Mouse (Mus musculus) embryonic fibroblast, embryonic 13.5 days (primary cell): ENCODE measurements around the gene AC134908.4. TPM values are rescaled to one million over a fixed set of nuclear protein-coding genes. Genes with fewer than 3 reads are reported as not detected.

Experiments
- H3K27ac ChIP-seq: 2 replicates; pipeline ENCODE4 v1.5.1; 2012; ENCODE audit warnings: low read length, control low read depth, inconsistent platforms; ENCODE audit not compliant: insufficient read depth
- H3K4me1 ChIP-seq: 2 replicates; pipeline ENCODE4 v1.6.1; 2011; ENCODE audit warnings: low read length; ENCODE audit not compliant: control insufficient read depth, insufficient read depth
- H3K4me3 ChIP-seq: 2 replicates; pipeline ENCODE4 v1.5.1; 2011; ENCODE audit warnings: mild to moderate bottlenecking, control low read depth, low read length; ENCODE audit not compliant: insufficient read depth
- CTCF ChIP-seq: IDR thresholded peaks from 2 replicates; pipeline ENCODE4 v1.5.1; 2011; ENCODE audit warnings: mild to moderate bottlenecking, control low read depth, low read length, moderate library complexity, borderline replicate concordance; ENCODE audit not compliant: insufficient read depth
- POLR2A ChIP-seq: IDR thresholded peaks from 2 replicates; pipeline ENCODE4 v1.6.1; 2011; ENCODE audit warnings: low read depth, mild to moderate bottlenecking, control low read depth, low read length, moderate library complexity
- polyA plus RNA-seq: library from polyadenylated mRNA; stranded (reverse); fragments of >200 nt; gene quantifications from 2 replicates; pipeline ENCODE4 v1.2.4, GENCODE M21; 2011; ENCODE audit warnings: low read depth; ENCODE audit not compliant: missing spikeins, insufficient read length

AC134908.4 gene
- polyA plus RNA-seq: 2.0 TPM in 1 of 2 replicates, not detected in the other

- Histone ChIP-seq H3K27ac (no peak within 1 kb of the TSS), H3K4me3 (peak within 1 kb of the TSS; percentile 76), H3K4me1 (peaks cover 7% of the 10 kb centered on the region; the same call in 1 of the 2 replicates)
- TF ChIP-seq CTCF (no peak), POLR2A (no peak)
Observed at GRCm38 (mm10) chr17:25795609-25796092, at the start of gene AC134908.4. AC134908.4 (minus strand) TSS chr17:25795659.

GRCm38 (mm10) chr17:25844396-25844901, 49.0 kb upstream of the AC134908.4 start, which contains the start of gene Rhot2:
Rhot2 (minus strand) TSS chr17:25844851.
- H3K27ac ChIP-seq: peak within 1 kb of the TSS; percentile 49
- no peak for TF ChIP-seq CTCF
- peak; percentile 82 for TF ChIP-seq POLR2A
- H3K4me1 ChIP-seq: 0 out of 2 replicates have a peak, but pooled peaks cover 6% of the 10 kb centered on the region
- peak within 1 kb of the TSS; percentile 68 for H3K4me3 ChIP-seq

DNA sequence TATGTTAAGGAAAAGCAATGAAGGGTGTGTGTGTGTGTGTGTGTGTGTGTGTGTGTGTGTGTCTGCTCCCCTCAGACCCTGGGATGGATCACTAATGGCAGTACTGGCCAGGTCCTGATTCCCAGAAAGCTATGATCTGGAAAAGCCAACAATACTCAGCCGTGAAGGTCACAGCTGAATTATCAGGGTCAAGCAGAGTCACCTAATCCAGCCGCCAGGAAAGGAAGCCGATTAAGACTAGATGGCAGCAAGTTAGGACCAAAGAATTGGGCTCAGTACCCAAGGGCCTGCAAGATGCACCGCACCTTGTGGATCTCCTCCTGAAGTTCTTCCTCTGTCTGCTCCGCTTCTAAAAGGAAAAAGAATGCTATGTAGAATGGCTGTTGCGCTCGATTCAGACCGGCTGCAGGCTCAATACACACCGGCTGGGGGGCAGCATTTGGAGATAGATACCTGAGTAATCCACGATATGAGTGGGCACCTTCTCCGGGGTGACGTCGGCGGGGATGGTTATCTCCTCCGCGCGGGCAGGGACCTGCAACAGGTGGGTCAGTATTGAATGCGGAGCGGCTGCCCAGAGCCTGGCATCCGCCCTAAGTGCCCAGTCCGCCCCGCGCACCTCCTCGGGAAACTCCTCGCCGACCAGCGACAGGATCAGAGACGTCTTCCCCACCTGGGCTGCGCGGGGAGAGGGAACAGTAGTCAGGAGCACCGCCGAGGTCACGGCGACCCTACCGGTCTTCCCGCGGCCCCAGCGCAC, 48.4 kb upstream of the AC134908.4 start:
- TF ChIP-seq CTCF (no peak), POLR2A (no peak)
- peak overlapping the region; percentile 49 for H3K27ac ChIP-seq

GRCm38 (mm10) chr17:25843122-25843521, 47.7 kb upstream of the AC134908.4 start:
- Histone ChIP-seq H3K27ac (no peak overlapping the region), H3K4me3 (peak overlapping the region; percentile 68), H3K4me1 (peaks cover 6% of the 10 kb centered on the region; the same call in 1 of the 2 replicates)
- TF ChIP-seq CTCF: no peak
- TF ChIP-seq POLR2A: no peak

More for the DNA sequence above, 48.4 kb upstream of the AC134908.4 start:
- Histone ChIP-seq H3K4me1 (peaks cover 6% of the 10 kb centered on the region; the same call in 1 of the 2 replicates), H3K4me3 (peak overlapping the region; percentile 68)

DNA sequence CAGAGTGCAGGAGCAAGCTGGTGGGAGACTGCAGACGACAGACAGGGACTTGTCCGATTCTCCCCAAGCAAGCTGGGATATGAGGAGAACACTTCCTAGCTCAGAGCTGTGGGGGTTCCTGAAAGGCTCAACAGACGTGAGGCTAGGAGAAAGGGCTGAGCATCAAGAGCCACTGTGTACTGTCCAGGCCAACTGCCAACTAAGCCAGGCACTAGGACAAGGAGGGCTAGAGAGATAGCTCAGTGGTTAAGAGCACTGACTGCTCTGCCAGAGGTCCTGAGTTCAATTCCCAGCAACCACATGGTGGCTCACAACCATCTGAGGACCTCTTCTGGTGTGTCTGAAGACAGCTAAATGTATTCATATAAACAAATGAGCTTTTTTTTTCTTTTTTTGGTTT, 47.0 kb upstream of the AC134908.4 start:
- Histone ChIP-seq H3K4me1 (peaks cover 6% of the 10 kb centered on the region; the same call in 1 of the 2 replicates), H3K27ac (no peak overlapping the region), H3K4me3 (no peak overlapping the region)
- TF ChIP-seq CTCF: no peak
- TF ChIP-seq POLR2A: no peak

DNA sequence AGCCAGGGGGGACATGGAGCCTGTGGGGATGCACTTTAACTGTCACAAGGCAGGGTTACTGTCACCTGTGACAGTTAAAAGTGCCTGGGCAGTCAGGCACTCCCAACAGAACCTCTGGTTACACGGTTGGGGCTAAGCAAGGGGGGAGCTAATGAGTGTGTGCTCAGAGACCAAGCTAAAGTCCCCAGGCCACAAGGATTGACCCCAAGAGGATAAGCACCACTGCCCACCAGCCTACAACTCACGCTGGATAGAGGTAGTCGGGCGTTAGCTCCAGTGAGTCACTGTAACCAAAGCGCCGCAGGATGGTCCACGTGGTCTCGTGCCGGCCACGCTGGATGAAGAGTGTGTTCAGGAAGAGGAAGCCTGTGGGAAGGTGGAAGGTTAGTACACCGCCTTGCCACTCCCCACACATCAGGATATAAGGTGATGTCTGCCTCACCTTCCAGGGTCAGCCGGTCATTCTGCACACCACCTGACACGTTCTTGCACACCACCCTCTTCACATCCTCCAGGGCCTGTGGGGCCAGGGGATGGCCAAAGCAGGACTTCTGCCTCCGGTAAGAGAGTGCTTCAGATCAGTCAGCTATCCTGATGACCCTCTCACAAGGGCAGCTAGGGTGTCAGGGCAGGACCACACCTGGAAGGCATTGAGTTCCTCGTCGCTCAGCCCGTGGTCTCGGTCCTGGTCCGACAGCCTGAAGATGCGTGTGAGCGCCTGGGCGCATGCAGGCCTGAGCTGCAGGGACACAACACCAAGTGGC, 45.8 kb upstream of the AC134908.4 start, which contains the start of gene Gm20683:
Gene Gm20683 (minus strand): TSS at position 647 of the 764 bp plus-strand sequence.
- Histone ChIP-seq H3K27ac (no peak within 1 kb of the TSS), H3K4me3 (no peak within 1 kb of the TSS), H3K4me1 (peaks cover 13% of the 10 kb centered on the region; the same call in 1 of the 2 replicates)
- TF ChIP-seq CTCF (no peak), POLR2A (no peak)

GRCm38 (mm10) chr17:25840519-25840918, 45.1 kb upstream of the AC134908.4 start:
- no peak overlapping the region for H3K27ac ChIP-seq
- H3K4me1 ChIP-seq: peaks cover 14% of the 10 kb centered on the region
- H3K4me3 ChIP-seq: no peak overlapping the region
- TF ChIP-seq CTCF (no peak), POLR2A (no peak)

DNA sequence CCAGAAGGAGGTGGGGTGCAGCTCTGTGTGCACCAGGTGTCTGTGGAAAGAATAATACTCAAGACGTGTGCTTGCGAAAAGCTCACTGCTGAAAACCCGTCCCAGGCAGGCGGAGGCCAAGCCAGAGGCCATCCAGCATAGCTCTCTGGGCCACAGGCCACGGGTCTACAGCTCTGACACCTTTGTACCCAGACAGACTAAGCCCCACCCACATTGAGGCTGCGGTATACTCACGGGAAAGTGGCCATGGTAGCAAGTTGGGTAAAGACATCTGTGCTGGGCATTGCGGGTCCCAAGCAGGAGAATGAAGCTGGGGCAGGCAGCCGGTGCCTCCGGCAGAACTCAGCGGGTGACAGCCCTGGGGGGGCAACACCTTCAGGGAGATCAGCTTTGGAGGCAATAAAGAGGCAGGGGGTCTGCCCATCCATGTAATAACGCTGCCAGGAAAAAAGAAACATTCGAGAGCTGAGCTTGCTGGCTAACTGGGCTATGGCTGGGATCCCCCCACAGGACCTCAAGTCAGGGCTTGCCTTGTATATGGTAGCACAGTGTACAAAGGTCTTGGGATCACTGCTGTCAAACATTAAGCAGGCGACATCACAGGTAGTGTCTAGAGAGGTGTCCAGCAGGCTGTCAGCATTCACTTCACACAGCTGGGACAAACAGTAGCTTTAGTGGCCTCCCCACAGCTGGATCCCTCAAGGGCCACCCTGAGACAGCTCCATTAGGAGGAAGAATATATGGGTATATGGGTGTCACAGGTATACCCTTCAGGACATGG, 44.2 kb upstream of the AC134908.4 start:
- no peak for TF ChIP-seq POLR2A
- no peak for TF ChIP-seq CTCF
- Histone ChIP-seq H3K4me3 (no peak overlapping the region), H3K27ac (no peak overlapping the region), H3K4me1 (peaks cover 17% of the 10 kb centered on the region)

- TF ChIP-seq CTCF (no peak), POLR2A (no peak)
- Histone ChIP-seq H3K4me3 (no peak overlapping the region), H3K4me1 (peaks cover 18% of the 10 kb centered on the region), H3K27ac (no peak overlapping the region)
Observed at GRCm38 (mm10) chr17:25838904-25839303, 43.4 kb upstream of the AC134908.4 start.
